Mouse (Mus musculus): ENCODE data around the gene Csnk2a2. TPM values are rescaled to one million over a fixed set of nuclear protein-coding genes. Genes with fewer than 3 reads are reported as not detected.

The Csnk2a2 gene
- polyA plus RNA-seq, 1 experiment: 119 TPM

GRCm38 (mm10) chr8:95506245-95506644 lies 16.4 kb upstream of the Csnk2a2 start:
- H3K4me1 ChIP-seq (ENCODE audit: control insufficient read depth, insufficient read depth, low read length): no peaks in the 10 kb centered on the region
- TF ChIP-seq CTCF (IDR thresholded peaks at IDR 0.05; ENCODE audit: borderline replicate concordance, insufficient read depth, low read length) (no peak), POLR2A (IDR thresholded peaks at IDR 0.05; ENCODE audit: low read depth, low read length) (no peak)
- no peak overlapping the region for H3K4me3 ChIP-seq (ENCODE audit: insufficient read depth, low read length)
- no peak overlapping the region for H3K27ac ChIP-seq (ENCODE audit: insufficient read depth, low read length)

GRCm38 (mm10) chr8:95505606-95506005 lies 15.8 kb upstream of the Csnk2a2 start:
- H3K4me1 ChIP-seq (ENCODE audit: control insufficient read depth, insufficient read depth, low read length): no peaks in the 10 kb centered on the region
- TF ChIP-seq CTCF (IDR thresholded peaks at IDR 0.05; ENCODE audit: borderline replicate concordance, insufficient read depth, low read length) (no peak), POLR2A (IDR thresholded peaks at IDR 0.05; ENCODE audit: low read depth, low read length) (no peak)
- H3K4me3 ChIP-seq (ENCODE audit: insufficient read depth, low read length): no peak overlapping the region
- H3K27ac ChIP-seq (ENCODE audit: insufficient read depth, low read length): no peak overlapping the region

GRCm38 (mm10) chr8:95504835-95505234 lies 15.0 kb upstream of the Csnk2a2 start:
- no peak overlapping the region for H3K27ac ChIP-seq (ENCODE audit: insufficient read depth, low read length)
- no peaks in the 10 kb centered on the region for H3K4me1 ChIP-seq (ENCODE audit: control insufficient read depth, insufficient read depth, low read length)
- no peak overlapping the region for H3K4me3 ChIP-seq (ENCODE audit: insufficient read depth, low read length)
- TF ChIP-seq POLR2A (IDR thresholded peaks at IDR 0.05; ENCODE audit: low read depth, low read length) (no peak), CTCF (IDR thresholded peaks at IDR 0.05; ENCODE audit: borderline replicate concordance, insufficient read depth, low read length) (no peak)

GRCm38 (mm10) chr8:95502431-95502830 lies 12.6 kb upstream of the Csnk2a2 start:
- Histone ChIP-seq H3K4me1 (ENCODE audit: control insufficient read depth, insufficient read depth, low read length) (no peaks in the 10 kb centered on the region), H3K27ac (ENCODE audit: insufficient read depth, low read length) (no peak overlapping the region), H3K4me3 (ENCODE audit: insufficient read depth, low read length) (no peak overlapping the region)
- TF ChIP-seq CTCF (IDR thresholded peaks at IDR 0.05; ENCODE audit: borderline replicate concordance, insufficient read depth, low read length) (no peak), POLR2A (IDR thresholded peaks at IDR 0.05; ENCODE audit: low read depth, low read length) (no peak)

GRCm38 (mm10) chr8:95500436-95500835 lies 10.6 kb upstream of the Csnk2a2 start:
- no peak overlapping the region for H3K4me3 ChIP-seq (ENCODE audit: insufficient read depth, low read length)
- TF ChIP-seq CTCF (IDR thresholded peaks at IDR 0.05; ENCODE audit: borderline replicate concordance, insufficient read depth, low read length): no peak
- no peak overlapping the region for H3K27ac ChIP-seq (ENCODE audit: insufficient read depth, low read length)
- H3K4me1 ChIP-seq (ENCODE audit: control insufficient read depth, insufficient read depth, low read length): no peaks in the 10 kb centered on the region

GRCm38 (mm10) chr8:95499266-95500064 lies 9.6 kb upstream of the Csnk2a2 start:
- no peaks in the 10 kb centered on the region for H3K4me1 ChIP-seq (ENCODE audit: control insufficient read depth, insufficient read depth, low read length)
- H3K4me3 ChIP-seq (ENCODE audit: insufficient read depth, low read length): no peak overlapping the region
- H3K27ac ChIP-seq (ENCODE audit: insufficient read depth, low read length): no peak overlapping the region
- TF ChIP-seq CTCF (IDR thresholded peaks at IDR 0.05; ENCODE audit: borderline replicate concordance, insufficient read depth, low read length) (no peak), POLR2A (IDR thresholded peaks at IDR 0.05; ENCODE audit: low read depth, low read length) (no peak)

- H3K27ac ChIP-seq (ENCODE audit: insufficient read depth, low read length): no peak overlapping the region
- no peak for TF ChIP-seq CTCF (IDR thresholded peaks at IDR 0.05; ENCODE audit: borderline replicate concordance, insufficient read depth, low read length)
- no peak for TF ChIP-seq POLR2A (IDR thresholded peaks at IDR 0.05; ENCODE audit: low read depth, low read length)
- no peak overlapping the region for H3K4me3 ChIP-seq (ENCODE audit: insufficient read depth, low read length)
Measured at GRCm38 (mm10) chr8:95497821-95498220, 8.0 kb upstream of the Csnk2a2 start.

GRCm38 (mm10) chr8:95496420-95496819 lies 6.6 kb upstream of the Csnk2a2 start:
- TF ChIP-seq CTCF (IDR thresholded peaks at IDR 0.05; ENCODE audit: borderline replicate concordance, insufficient read depth, low read length): no peak
- no peak for TF ChIP-seq POLR2A (IDR thresholded peaks at IDR 0.05; ENCODE audit: low read depth, low read length)
- Histone ChIP-seq H3K4me3 (ENCODE audit: insufficient read depth, low read length) (no peak overlapping the region), H3K27ac (ENCODE audit: insufficient read depth, low read length) (no peak overlapping the region), H3K4me1 (ENCODE audit: control insufficient read depth, insufficient read depth, low read length) (no peaks in the 10 kb centered on the region)

More at GRCm38 (mm10) chr8:95497821-95498220, 8.0 kb upstream of the Csnk2a2 start:
- no peaks in the 10 kb centered on the region for H3K4me1 ChIP-seq (ENCODE audit: control insufficient read depth, insufficient read depth, low read length)

- H3K4me1 ChIP-seq (ENCODE audit: control insufficient read depth, insufficient read depth, low read length): no peaks in the 10 kb centered on the region
- H3K4me3 ChIP-seq (ENCODE audit: insufficient read depth, low read length): no peak overlapping the region
- TF ChIP-seq POLR2A (IDR thresholded peaks at IDR 0.05; ENCODE audit: low read depth, low read length) (no peak), CTCF (IDR thresholded peaks at IDR 0.05; ENCODE audit: borderline replicate concordance, insufficient read depth, low read length) (no peak)
- no peak overlapping the region for H3K27ac ChIP-seq (ENCODE audit: insufficient read depth, low read length)
Measured at GRCm38 (mm10) chr8:95495444-95495843, 5.6 kb upstream of the Csnk2a2 start.

- TF ChIP-seq POLR2A (IDR thresholded peaks at IDR 0.05; ENCODE audit: low read depth, low read length): no peak
- TF ChIP-seq CTCF (IDR thresholded peaks at IDR 0.05; ENCODE audit: borderline replicate concordance, insufficient read depth, low read length): no peak
- no peak overlapping the region for H3K27ac ChIP-seq (ENCODE audit: insufficient read depth, low read length)
- H3K4me1 ChIP-seq (ENCODE audit: control insufficient read depth, insufficient read depth, low read length): peaks cover 6% of the 10 kb centered on the region; the same call in 1 of the 2 replicates
- H3K4me3 ChIP-seq (ENCODE audit: insufficient read depth, low read length): no peak overlapping the region
Measured at GRCm38 (mm10) chr8:95492057-95492456, 2.2 kb upstream of the Csnk2a2 start.
